Mouse (Mus musculus) liver, postnatal 0 days (tissue): ENCODE results near the gene Olfr1390. TPM values are rescaled to one million over a fixed set of nuclear protein-coding genes. Genes with fewer than 3 reads are reported as not detected.
"Not testable (repeated sequence)": the region's sequence is repeated elsewhere in the genome, so short reads cannot be mapped to it uniquely, and the experiment has no call there.

Experiments used
- ATAC-seq: fragments of 200-750 bp; cut with Nextera tagmentation; 2 replicates; pipeline ENCODE4 v1.8.0; 2017; ENCODE audit warnings: mild to moderate bottlenecking, moderate library complexity
- DNase-seq: peaks from one replicate; pipeline ENCODE4 v3.0.0-alpha.2; 2016
- H3K27ac ChIP-seq: fragments of 300-500 bp; sonication (generic); 2 replicates; pipeline ENCODE4 v1.5.1; 2014; ENCODE audit warnings: antibody characterized with exemption, moderate library complexity, mild to moderate bottlenecking, low read depth
- H3K27me3 ChIP-seq: fragments of 300-500 bp; sonication (generic); 2 replicates; pipeline ENCODE4 v1.6.1; 2014; ENCODE audit warnings: low read length, control low read depth, mixed read lengths; ENCODE audit not compliant: insufficient read depth
- H3K36me3 ChIP-seq: fragments of 300-500 bp; sonication (generic); replicated peaks from 2 replicates; pipeline ENCODE4 v1.6.1; 2014; ENCODE audit warnings: mild to moderate bottlenecking, control low read depth, low read length, moderate library complexity, mixed read lengths; ENCODE audit not compliant: insufficient read depth
- H3K4me1 ChIP-seq: fragments of 300-500 bp; sonication (generic); 2 replicates; pipeline ENCODE4 v1.6.1; 2014; ENCODE audit warnings: antibody characterized with exemption, mild to moderate bottlenecking, control low read depth; ENCODE audit not compliant: insufficient read depth
- H3K4me2 ChIP-seq: fragments of 300-500 bp; sonication (generic); 2 replicates; pipeline ENCODE4 v1.6.1; 2014; ENCODE audit warnings: low read depth, mild to moderate bottlenecking, low read length, moderate library complexity, mixed read lengths
- H3K4me3 ChIP-seq: fragments of 300-500 bp; sonication (generic); 2 replicates; pipeline ENCODE4 v1.5.1; 2014; ENCODE audit warnings: low read depth, low read length
- H3K9ac ChIP-seq: fragments of 300-500 bp; sonication (generic); replicated peaks from 2 replicates; pipeline ENCODE4 v1.6.1; 2014; ENCODE audit warnings: mild to moderate bottlenecking, moderate library complexity
- H3K9me3 ChIP-seq: fragments of 300-500 bp; sonication (generic); 2 replicates; pipeline ENCODE4 v1.6.1; 2016; ENCODE audit warnings: mild to moderate bottlenecking, control low read depth, low read length, mixed read lengths
- CTCF ChIP-seq: sonication (generic); IDR thresholded peaks from 2 replicates; pipeline ENCODE4 v1.5.1; 2016; ENCODE audit warnings: antibody characterized with exemption, low read depth
- EP300 ChIP-seq: IDR thresholded peaks from 2 replicates; pipeline ENCODE4 v1.6.1; 2016; ENCODE audit warnings: antibody characterized with exemption, low read depth, mild to moderate bottlenecking
- WGBS: fragments of 180-500 bp; shearing (Covaris S2); extraction: QIAGEN DNeasy Blood & Tissue Kit; methylation state at CpG from one replicate; pipeline ENCODE4 v1.1.7; 2014; ENCODE audit not compliant: insufficient replicate concordance; 5-methylcytosine and 5-hydroxymethylcytosine counted together
- polyA plus RNA-seq: library from polyadenylated mRNA; unstranded; fragments of >200 nt; fragmentation: Nextera tagmentation; extraction: Ambion mirVana; gene quantifications from 2 replicates; pipeline ENCODE4 v1.2.1, GENCODE M21; 2015

The Olfr1390 gene
- polyA plus RNA-seq, 1 experiment from 2014 or later: not detected

- H3K27me3 ChIP-seq: no peaks in the 10 kb centered on the region
- 69% methylated on average over 1 of the region's 1 CpGs for WGBS
- no peak for TF ChIP-seq EP300
- no peak for TF ChIP-seq CTCF
- no peaks in the 10 kb centered on the region for H3K4me1 ChIP-seq
- H3K36me3 ChIP-seq: no peaks in the 10 kb centered on the region
- no peak overlapping the region for H3K9ac ChIP-seq
- H3K4me2 ChIP-seq: no peak overlapping the region
- H3K4me3 ChIP-seq: no peak overlapping the region
- no peaks in the 10 kb centered on the region for H3K9me3 ChIP-seq
- no peak overlapping the region for H3K27ac ChIP-seq
- no peak for ATAC-seq
- DNase-seq: no peak
Observed at GRCm38 (mm10) chr11:49329686-49330085, 5.3 kb upstream of the Olfr1390 start.

GRCm38 (mm10) chr11:49337150-49337832 is 2.3 kb downstream of the Olfr1390 start:
- H3K27ac ChIP-seq: no peak overlapping the region
- H3K4me1 ChIP-seq: no peaks in the 10 kb centered on the region
- no peak overlapping the region for H3K9ac ChIP-seq
- DNase-seq (no peak), ATAC-seq (no peak)
- WGBS: 34% methylated on average over 4 of the region's 4 CpGs
- no peak overlapping the region for H3K4me3 ChIP-seq
- TF ChIP-seq CTCF (no peak), EP300 (no peak)
- H3K36me3 ChIP-seq: no peaks in the 10 kb centered on the region
- H3K27me3 ChIP-seq: no peaks in the 10 kb centered on the region
- H3K9me3 ChIP-seq: no peaks in the 10 kb centered on the region
- no peak overlapping the region for H3K4me2 ChIP-seq

GRCm38 (mm10) chr11:49383133-49383532 is 48.1 kb downstream of the Olfr1390 start:
- DNase-seq (no peak), ATAC-seq (no peak)
- no peak overlapping the region for H3K9ac ChIP-seq
- no peaks in the 10 kb centered on the region for H3K36me3 ChIP-seq
- TF ChIP-seq CTCF (no peak), EP300 (no peak)
- H3K4me2 ChIP-seq: no peak overlapping the region
- H3K27ac ChIP-seq: no peak overlapping the region
- H3K9me3 ChIP-seq: no peaks in the 10 kb centered on the region
- H3K4me1 ChIP-seq: no peaks in the 10 kb centered on the region
- no peaks in the 10 kb centered on the region for H3K27me3 ChIP-seq
- H3K4me3 ChIP-seq: no peak overlapping the region

GRCm38 (mm10) chr11:49386118-49386517 is 51.1 kb downstream of the Olfr1390 start:
- not testable (repeated sequence) for H3K27ac ChIP-seq, H3K4me2 ChIP-seq, H3K9me3 ChIP-seq, H3K36me3 ChIP-seq, H3K27me3 ChIP-seq, ATAC-seq, DNase-seq, H3K4me1 ChIP-seq, H3K4me3 ChIP-seq, H3K9ac ChIP-seq
- WGBS: 86% methylated on average over 7 of the region's 7 CpGs

Other genes with a start within 250 kb of the Olfr1390 start
- not detected in 2 replicates for gene Olfr1396, start 220.3 kb upstream of the Olfr1390 start, polyA plus RNA-seq
- gene Olfr1395, start 192.9 kb upstream of the Olfr1390 start, polyA plus RNA-seq: not detected in 2 replicates
- gene Olfr1394, start 180.8 kb upstream of the Olfr1390 start, polyA plus RNA-seq: not detected in 2 replicates
- gene Btnl9, start 148.0 kb upstream of the Olfr1390 start, polyA plus RNA-seq: 1.6 and 1.9 TPM in 2 replicates
- 8.6 and 8.8 TPM in 2 replicates for gene Zfp62, start 131.9 kb upstream of the Olfr1390 start, polyA plus RNA-seq
- 56.3 and 58.2 TPM in 2 replicates for gene Mgat1, start 91.0 kb upstream of the Olfr1390 start, polyA plus RNA-seq
- gene Olfr1393, start 56.9 kb upstream of the Olfr1390 start, polyA plus RNA-seq: 0.05 and 0.07 TPM in 2 replicates
- not detected in 2 replicates for gene Olfr1392, start 49.9 kb upstream of the Olfr1390 start, polyA plus RNA-seq
- gene Olfr10, start 30.4 kb upstream of the Olfr1390 start, polyA plus RNA-seq: not detected in 2 replicates
- gene Olfr1391, start 12.4 kb upstream of the Olfr1390 start, polyA plus RNA-seq: not detected in 2 replicates
- gene Olfr1389, start 87.9 kb downstream of the Olfr1390 start, polyA plus RNA-seq: not detected in 2 replicates
- not detected in 2 replicates for gene Olfr1388, start 101.4 kb downstream of the Olfr1390 start, polyA plus RNA-seq
- gene Olfr1387, start 120.2 kb downstream of the Olfr1390 start, polyA plus RNA-seq: not detected in 2 replicates
- not detected in 2 replicates for gene Olfr1386, start 129.9 kb downstream of the Olfr1390 start, polyA plus RNA-seq
- gene Olfr1385, start 153.9 kb downstream of the Olfr1390 start, polyA plus RNA-seq: not detected in 2 replicates
- not detected in 2 replicates for gene Olfr1384, start 171.5 kb downstream of the Olfr1390 start, polyA plus RNA-seq
- gene Olfr1383, start 184.5 kb downstream of the Olfr1390 start, polyA plus RNA-seq: not detected in 2 replicates
- gene Olfr1382, start 193.1 kb downstream of the Olfr1390 start, polyA plus RNA-seq: not detected in 2 replicates
- not detected in 2 replicates for gene Olfr1381, start 208.3 kb downstream of the Olfr1390 start, polyA plus RNA-seq
- gene Olfr1380, start 221.7 kb downstream of the Olfr1390 start, polyA plus RNA-seq: not detected in 2 replicates